Mouse (Mus musculus): ENCODE results near the gene Lrrc3c. TPM values are rescaled to one million over a fixed set of nuclear protein-coding genes. Genes with fewer than 3 reads are reported as not detected.

The Lrrc3c gene
- polyA plus RNA-seq (2016; fragmentation: Nextera tagmentation; extraction: Ambion mirVana) = not detected in 2 replicates

- Histone ChIP-seq H3K4me1 (peaks cover 17% of the 10 kb centered on the region), H3K27ac (replicated peaks) (no peak within 1 kb of the TSS), H3K9me3 (no peaks in the 10 kb centered on the region), H3K27me3 (replicated peaks; ENCODE audit: low read depth, poor library complexity, severe bottlenecking) (peaks cover 47% of the 10 kb centered on the region), H3K36me3 (replicated peaks) (no peaks in the 10 kb centered on the region), H3K4me3 (no peak within 1 kb of the TSS)
- WGBS = 81% methylated on average over 8 of the region's 8 CpGs
- no peak for DNase-seq (ENCODE audit: low spot score)
Measured at GRCm38 (mm10) chr11:98597991-98598390, at the start of gene Lrrc3c. TSS of gene Lrrc3c (plus strand) at chr11:98598291.

GRCm38 (mm10) chr11:98549363-98549762 lies 48.7 kb upstream of the Lrrc3c start:
- H3K27me3 ChIP-seq (replicated peaks; ENCODE audit: low read depth, poor library complexity, severe bottlenecking) = peaks cover 63% of the 10 kb centered on the region
- H3K4me3 ChIP-seq = no peak overlapping the region
- peaks cover 20% of the 10 kb centered on the region for H3K4me1 ChIP-seq
- no peak overlapping the region for H3K27ac ChIP-seq (replicated peaks)
- WGBS = 67% methylated on average over 4 of the region's 4 CpGs
- no peaks in the 10 kb centered on the region for H3K9me3 ChIP-seq
- DNase-seq (ENCODE audit: low spot score) = no peak
- no peaks in the 10 kb centered on the region for H3K36me3 ChIP-seq (replicated peaks)

- H3K27me3 ChIP-seq (replicated peaks; ENCODE audit: low read depth, poor library complexity, severe bottlenecking) = peaks cover 53% of the 10 kb centered on the region
- H3K36me3 ChIP-seq (replicated peaks) = no peaks in the 10 kb centered on the region
- H3K4me3 ChIP-seq = peak overlapping the region; percentile 73
- H3K4me1 ChIP-seq = peaks cover 18% of the 10 kb centered on the region
- no peaks in the 10 kb centered on the region for H3K9me3 ChIP-seq
- WGBS = 20% methylated on average over 20 of the region's 20 CpGs
- H3K27ac ChIP-seq (replicated peaks) = peak overlapping the region; percentile 90
- DNase-seq (ENCODE audit: low spot score) = no peak
Measured at GRCm38 (mm10) chr11:98550311-98550974, 47.6 kb upstream of the Lrrc3c start.

GRCm38 (mm10) chr11:98550975-98551828 lies 46.9 kb upstream of the Lrrc3c start, which contains the start of gene Zpbp2:
TSS of gene Zpbp2 (plus strand) at chr11:98551097.
- Histone ChIP-seq H3K4me1 (peaks cover 13% of the 10 kb centered on the region; the same call in 1 of the 2 replicates), H3K36me3 (replicated peaks) (no peaks in the 10 kb centered on the region), H3K9me3 (no peaks in the 10 kb centered on the region), H3K27ac (replicated peaks) (peak within 1 kb of the TSS; percentile 90), H3K4me3 (peak within 1 kb of the TSS; percentile 73), H3K27me3 (replicated peaks; ENCODE audit: low read depth, poor library complexity, severe bottlenecking) (peaks cover 45% of the 10 kb centered on the region)
- WGBS = 1% methylated on average over 51 of the region's 51 CpGs
- peak; percentile 95 for DNase-seq (ENCODE audit: low spot score)

- DNase-seq (ENCODE audit: low spot score) = no peak
- 93% methylated on average over 4 of the region's 4 CpGs for WGBS
- no peak overlapping the region for H3K4me3 ChIP-seq
- no peak overlapping the region for H3K27ac ChIP-seq (replicated peaks)
- no peaks in the 10 kb centered on the region for H3K36me3 ChIP-seq (replicated peaks)
- peaks cover 17% of the 10 kb centered on the region for H3K27me3 ChIP-seq (replicated peaks; ENCODE audit: low read depth, poor library complexity, severe bottlenecking)
- H3K9me3 ChIP-seq = no peaks in the 10 kb centered on the region
- peaks cover 13% of the 10 kb centered on the region; the same call in 1 of the 2 replicates for H3K4me1 ChIP-seq
Measured at GRCm38 (mm10) chr11:98553966-98554365, 44.1 kb upstream of the Lrrc3c start.

GRCm38 (mm10) chr11:98555124-98555700 lies 42.9 kb upstream of the Lrrc3c start:
- no peak for DNase-seq (ENCODE audit: low spot score)
- no peaks in the 10 kb centered on the region for H3K36me3 ChIP-seq (replicated peaks)
- no peak overlapping the region for H3K4me3 ChIP-seq
- H3K27ac ChIP-seq (replicated peaks) = no peak overlapping the region
- H3K27me3 ChIP-seq (replicated peaks; ENCODE audit: low read depth, poor library complexity, severe bottlenecking) = peaks cover 12% of the 10 kb centered on the region
- no peaks in the 10 kb centered on the region for H3K9me3 ChIP-seq
- H3K4me1 ChIP-seq = peaks cover 13% of the 10 kb centered on the region
- WGBS = 68% methylated on average over 12 of the region's 12 CpGs

- 0 out of 2 replicates have a peak, but pooled peaks cover 7% of the 10 kb centered on the region for H3K27me3 ChIP-seq (replicated peaks; ENCODE audit: low read depth, poor library complexity, severe bottlenecking)
- H3K36me3 ChIP-seq (replicated peaks) = no peaks in the 10 kb centered on the region
- DNase-seq (ENCODE audit: low spot score) = no peak
- no peak overlapping the region for H3K27ac ChIP-seq (replicated peaks)
- no peak overlapping the region for H3K4me3 ChIP-seq
- H3K9me3 ChIP-seq = no peaks in the 10 kb centered on the region
- 47% methylated on average over 7 of the region's 7 CpGs for WGBS
- H3K4me1 ChIP-seq = peaks cover 12% of the 10 kb centered on the region; the same call in 1 of the 2 replicates
Measured at GRCm38 (mm10) chr11:98560942-98561341, 37.1 kb upstream of the Lrrc3c start.

- H3K4me3 ChIP-seq = no peak overlapping the region
- 0 out of 2 replicates have a peak, but pooled peaks cover 7% of the 10 kb centered on the region for H3K27me3 ChIP-seq (replicated peaks; ENCODE audit: low read depth, poor library complexity, severe bottlenecking)
- H3K9me3 ChIP-seq = no peaks in the 10 kb centered on the region
- no peaks in the 10 kb centered on the region for H3K36me3 ChIP-seq (replicated peaks)
- H3K27ac ChIP-seq (replicated peaks) = no peak overlapping the region
- 91% methylated on average over 3 of the region's 3 CpGs for WGBS
- DNase-seq (ENCODE audit: low spot score) = no peak
- peaks cover 12% of the 10 kb centered on the region; the same call in 1 of the 2 replicates for H3K4me1 ChIP-seq
Measured at GRCm38 (mm10) chr11:98563025-98563424, 35.1 kb upstream of the Lrrc3c start.

GRCm38 (mm10) chr11:98563921-98564414 lies 34.1 kb upstream of the Lrrc3c start:
- 0 out of 2 replicates have a peak, but pooled peaks cover 7% of the 10 kb centered on the region for H3K27me3 ChIP-seq (replicated peaks; ENCODE audit: low read depth, poor library complexity, severe bottlenecking)
- H3K36me3 ChIP-seq (replicated peaks) = no peaks in the 10 kb centered on the region
- peaks cover 12% of the 10 kb centered on the region; the same call in 1 of the 2 replicates for H3K4me1 ChIP-seq
- WGBS = 70% methylated on average over 13 of the region's 13 CpGs
- H3K9me3 ChIP-seq = no peaks in the 10 kb centered on the region
- H3K27ac ChIP-seq (replicated peaks) = no peak overlapping the region
- no peak overlapping the region for H3K4me3 ChIP-seq
- DNase-seq (ENCODE audit: low spot score) = no peak

GRCm38 (mm10) chr11:98568326-98568725 lies 29.8 kb upstream of the Lrrc3c start:
- Histone ChIP-seq H3K4me1 (0 out of 2 replicates have a peak, but pooled peaks cover 2% of the 10 kb centered on the region), H3K36me3 (replicated peaks) (no peaks in the 10 kb centered on the region), H3K4me3 (no peak overlapping the region), H3K27me3 (replicated peaks; ENCODE audit: low read depth, poor library complexity, severe bottlenecking) (no peaks in the 10 kb centered on the region), H3K9me3 (no peaks in the 10 kb centered on the region), H3K27ac (replicated peaks) (no peak overlapping the region)
- no peak for DNase-seq (ENCODE audit: low spot score)
- WGBS = 87% methylated on average over 8 of the region's 8 CpGs

GRCm38 (mm10) chr11:98569461-98569860 lies 28.6 kb upstream of the Lrrc3c start:
- H3K4me3 ChIP-seq = no peak overlapping the region
- no peak for DNase-seq (ENCODE audit: low spot score)
- no peak overlapping the region for H3K27ac ChIP-seq (replicated peaks)
- H3K4me1 ChIP-seq = 0 out of 2 replicates have a peak, but pooled peaks cover 2% of the 10 kb centered on the region
- whole genome bisulfite sequencing = 84% methylated on average over 6 of the region's 6 CpGs
- no peaks in the 10 kb centered on the region for H3K9me3 ChIP-seq
- H3K36me3 ChIP-seq (replicated peaks) = no peaks in the 10 kb centered on the region
- no peaks in the 10 kb centered on the region for H3K27me3 ChIP-seq (replicated peaks; ENCODE audit: low read depth, poor library complexity, severe bottlenecking)

- 87% methylated on average over 5 of the region's 5 CpGs for WGBS
- Histone ChIP-seq H3K4me3 (no peak overlapping the region), H3K4me1 (no peaks in the 10 kb centered on the region)
Measured at GRCm38 (mm10) chr11:98577776-98578175, 20.3 kb upstream of the Lrrc3c start.

More at GRCm38 (mm10) chr11:98577776-98578175, 20.3 kb upstream of the Lrrc3c start:
- H3K27me3 ChIP-seq (replicated peaks; ENCODE audit: low read depth, poor library complexity, severe bottlenecking) = no peaks in the 10 kb centered on the region
- no peak overlapping the region for H3K27ac ChIP-seq (replicated peaks)
- H3K9me3 ChIP-seq = no peaks in the 10 kb centered on the region
- H3K36me3 ChIP-seq (replicated peaks) = peaks cover 35% of the 10 kb centered on the region
- no peak for DNase-seq (ENCODE audit: low spot score)

Data from embryonic facial prominence, embryonic 10.5 days (tissue).